Mouse (Mus musculus): ENCODE results near the gene Vat1.
"Not testable (repeated sequence)": the region's sequence is repeated elsewhere in the genome, so short reads cannot be mapped to it uniquely, and the experiment has no call there.

Gene Vat1

DNA sequence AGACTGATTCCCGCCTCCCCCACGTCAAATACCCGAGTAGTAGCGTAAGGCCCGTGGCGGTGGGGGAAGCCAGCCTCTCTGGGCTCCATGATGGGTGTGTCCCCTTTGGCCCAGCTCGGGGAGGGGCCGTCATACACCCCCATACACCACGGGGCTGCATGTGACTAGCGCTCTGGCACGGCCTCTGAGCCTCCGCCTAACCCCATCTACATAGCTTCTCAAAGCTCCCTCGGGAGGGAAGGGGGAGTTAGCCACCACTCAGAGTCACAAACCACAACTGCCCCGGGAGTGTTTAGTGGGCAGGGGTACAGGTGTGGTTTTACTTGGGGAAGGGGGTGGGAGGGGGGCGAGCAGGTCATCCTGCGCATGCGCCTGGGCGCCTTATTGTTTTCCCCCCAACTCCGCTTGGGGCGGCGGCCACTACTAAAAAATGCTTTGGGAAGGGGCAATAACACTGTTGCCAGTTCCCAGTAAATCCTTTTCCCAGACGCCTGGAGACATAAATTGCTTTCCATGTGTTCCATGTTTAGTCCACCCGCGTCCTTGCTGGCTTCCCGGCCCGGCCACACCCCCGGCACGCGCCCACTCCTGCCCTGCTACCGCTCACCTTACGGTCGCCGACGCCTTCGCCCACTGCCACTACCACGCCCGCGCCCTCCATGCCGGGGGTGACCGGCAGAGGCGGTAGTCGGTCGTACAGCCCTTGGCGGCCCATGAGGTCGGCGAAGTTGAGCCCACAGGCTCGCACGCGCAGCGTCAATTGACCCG lies 745 bp downstream of the Vat1 start:
- peak; percentile 35 to 63 for DNase-seq

DNA sequence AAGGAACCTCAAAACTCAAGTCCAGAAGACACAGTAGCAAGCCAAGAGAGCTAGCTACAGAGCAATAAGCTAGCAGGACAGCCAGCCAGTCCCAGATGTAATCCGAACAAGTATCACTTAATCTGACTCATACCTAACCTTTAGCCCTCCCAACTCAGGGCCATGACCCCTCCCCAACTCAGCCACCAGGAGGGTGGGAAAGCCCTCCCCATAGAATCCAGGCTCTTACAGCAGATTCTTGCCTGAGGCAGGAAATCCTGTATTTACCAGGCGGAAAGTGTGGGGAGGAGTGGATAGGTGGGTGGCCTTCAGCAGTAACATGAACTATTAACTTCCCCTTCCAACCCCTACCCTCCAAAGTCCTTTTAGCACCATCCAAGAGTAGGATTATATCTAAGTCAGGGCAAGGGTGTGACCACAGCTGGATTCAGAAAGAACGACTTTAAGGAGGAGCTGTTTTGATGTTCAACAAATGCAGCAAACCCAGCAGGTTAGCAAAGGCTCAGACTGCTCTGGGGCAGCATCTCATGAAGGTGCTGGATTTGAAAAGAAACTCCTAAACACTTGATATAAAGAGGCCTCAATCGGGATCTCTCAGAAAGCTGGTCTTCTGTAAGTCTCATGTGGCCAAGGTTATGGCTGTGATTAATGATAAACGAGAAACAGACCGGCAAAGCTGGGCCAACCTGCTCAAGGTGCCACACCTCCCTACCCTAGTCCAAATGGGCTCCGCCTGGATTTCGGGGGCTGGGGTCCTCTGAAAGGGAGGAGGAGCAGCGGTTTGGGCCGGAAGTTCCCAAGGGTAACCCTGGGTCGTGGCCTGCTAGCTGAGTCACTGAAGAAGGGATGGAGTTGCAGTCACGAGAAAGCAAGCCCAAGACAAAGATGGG lies 1.6 kb downstream of the Vat1 start, which contains the start of gene Rnd2:
Rnd2 (plus strand) TSS at position 789 of the 890 bp plus-strand sequence.
- peak; percentile 35 to 52 for DNase-seq

DNA sequence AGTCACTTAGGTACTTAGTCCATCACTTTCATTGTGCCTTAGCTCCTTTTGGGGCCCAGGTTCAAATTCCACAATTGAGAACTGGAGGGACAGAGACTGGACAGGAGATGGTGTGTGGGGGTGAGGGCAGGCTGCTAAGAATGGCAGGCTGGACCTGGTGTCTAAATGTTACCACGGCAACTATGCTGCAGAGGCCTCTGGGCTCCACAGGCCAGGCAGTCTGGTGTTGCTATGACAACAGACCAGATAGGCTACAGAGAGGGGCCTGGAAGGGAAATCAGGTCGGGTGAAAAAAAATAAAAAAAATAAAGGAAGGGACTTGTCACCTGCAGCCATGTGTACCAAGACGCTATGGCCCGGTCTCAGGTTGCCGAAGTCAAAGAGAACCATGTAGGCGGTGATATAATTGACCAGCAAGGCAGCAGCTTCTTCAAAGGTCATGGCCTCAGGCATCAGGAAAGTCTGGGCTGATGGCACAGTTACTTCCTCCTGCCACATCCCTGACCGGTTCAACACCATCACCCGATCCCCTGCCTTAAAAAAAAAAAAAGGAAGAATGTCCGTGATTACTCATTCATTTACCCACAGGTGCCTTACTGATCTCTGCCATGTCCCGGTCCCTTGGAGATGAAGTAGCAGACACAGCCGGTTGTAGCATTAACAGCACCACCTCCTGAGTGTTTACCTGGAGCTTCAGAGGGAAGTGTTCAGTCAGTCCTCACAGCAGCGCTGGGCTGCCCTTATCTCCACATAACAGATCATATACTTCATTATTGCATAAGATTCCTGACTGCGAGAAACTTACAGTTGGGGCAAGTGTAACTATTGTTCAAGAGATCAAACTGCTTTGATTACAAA lies 3.2 kb downstream of the Vat1 start:
- DNase-seq = no peak

DNA sequence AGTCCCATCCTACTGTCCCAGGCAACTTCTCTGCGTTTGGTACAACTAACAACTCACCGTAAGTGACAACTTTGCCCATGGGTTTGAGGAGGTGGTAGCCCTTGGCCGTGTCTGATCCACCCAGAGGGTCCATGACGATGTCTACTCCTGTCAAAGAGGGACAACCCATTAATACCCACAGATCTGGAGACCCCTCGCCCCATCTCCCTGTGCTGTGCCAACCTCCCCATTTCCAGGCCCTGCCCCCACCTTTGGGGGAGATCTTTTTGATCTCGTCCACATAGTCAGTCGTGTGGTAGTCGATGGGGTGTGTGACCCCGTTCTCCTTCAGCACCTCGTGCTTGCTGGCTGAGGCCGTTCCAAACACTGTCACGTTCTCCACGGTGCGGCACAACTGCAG lies 3.9 kb downstream of the Vat1 start:
- no peak for DNase-seq

DNA sequence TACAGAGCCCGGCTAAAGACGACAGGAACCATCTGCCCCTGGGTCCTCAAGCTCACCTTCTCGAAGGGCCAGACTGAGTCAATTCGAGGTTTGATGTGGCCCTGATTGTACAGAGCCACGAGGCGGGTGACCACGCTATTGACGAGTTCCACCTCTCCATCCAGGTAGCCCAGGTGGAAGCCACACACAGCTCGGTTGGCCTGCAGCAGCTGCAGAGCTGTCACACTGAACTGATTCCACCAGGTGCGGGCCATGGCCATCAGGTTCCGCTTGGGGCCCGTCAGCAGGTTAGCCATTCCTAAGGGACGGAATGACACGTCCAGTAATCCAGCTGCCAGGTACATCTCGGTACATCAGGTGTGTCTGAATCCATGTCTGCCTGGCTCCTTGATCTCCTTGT lies 5.7 kb downstream of the Vat1 start:
- DNase-seq = no peak

DNA sequence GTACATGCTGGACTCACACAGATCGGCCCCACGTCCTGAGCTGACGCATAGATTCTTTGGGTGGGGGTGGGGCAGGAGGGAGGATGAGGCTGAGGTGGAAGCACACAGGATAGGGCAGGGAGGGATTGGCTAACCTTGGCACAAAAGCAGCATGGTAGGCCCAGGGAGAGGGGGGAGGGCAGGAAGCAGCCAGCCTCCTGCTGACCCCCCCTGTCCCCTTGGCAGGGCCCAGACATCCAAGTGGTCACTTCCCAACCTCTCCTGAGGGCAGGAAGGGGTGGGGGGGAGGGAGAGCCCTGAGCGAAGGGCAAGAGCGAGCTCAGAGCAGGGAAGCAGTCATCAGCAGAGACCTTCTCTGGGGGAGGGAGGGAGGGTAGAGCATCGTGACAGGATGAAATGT lies 6.3 kb downstream of the Vat1 start:
- DNase-seq = no peak

DNA sequence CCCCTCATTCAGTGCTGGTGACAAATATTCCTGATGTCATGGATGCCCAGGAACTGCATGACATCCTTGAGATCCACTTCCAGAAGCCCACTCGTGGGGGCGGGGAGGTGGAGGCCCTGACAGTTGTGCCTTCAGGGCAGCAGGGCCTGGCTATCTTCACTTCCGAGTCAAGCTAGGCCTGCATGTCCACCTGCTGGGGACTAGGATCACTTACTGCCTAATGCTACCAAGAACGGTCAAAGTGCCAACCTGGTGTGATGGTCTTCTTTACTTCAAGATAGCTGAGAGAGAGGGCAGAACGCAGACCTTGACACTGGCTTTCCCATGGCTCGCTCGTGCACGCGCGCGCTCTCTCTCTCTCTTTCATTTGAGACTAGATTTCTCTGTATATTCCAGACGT lies 7.8 kb downstream of the Vat1 start:
- DNase-seq = no peak

DNA sequence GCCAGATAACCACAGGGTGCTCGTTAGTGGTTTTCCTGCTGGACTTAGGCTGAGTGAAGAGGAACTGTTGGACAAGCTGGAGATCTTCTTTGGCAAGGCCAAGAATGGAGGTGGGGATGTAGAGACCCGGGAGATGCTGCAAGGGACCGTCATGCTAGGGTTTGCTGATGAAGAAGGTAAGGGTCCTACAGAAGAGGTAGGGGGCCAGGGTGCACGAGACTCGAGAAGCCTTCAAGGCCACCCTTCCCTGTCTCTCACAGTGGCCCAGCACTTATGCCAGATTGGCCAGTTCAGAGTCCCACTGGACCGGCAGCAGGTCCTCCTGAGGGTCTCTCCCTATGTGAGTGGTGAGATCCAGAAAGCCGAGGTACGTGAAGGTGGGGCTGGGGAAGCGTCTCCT lies 8.4 kb downstream of the Vat1 start:
- no peak for DNase-seq

DNA sequence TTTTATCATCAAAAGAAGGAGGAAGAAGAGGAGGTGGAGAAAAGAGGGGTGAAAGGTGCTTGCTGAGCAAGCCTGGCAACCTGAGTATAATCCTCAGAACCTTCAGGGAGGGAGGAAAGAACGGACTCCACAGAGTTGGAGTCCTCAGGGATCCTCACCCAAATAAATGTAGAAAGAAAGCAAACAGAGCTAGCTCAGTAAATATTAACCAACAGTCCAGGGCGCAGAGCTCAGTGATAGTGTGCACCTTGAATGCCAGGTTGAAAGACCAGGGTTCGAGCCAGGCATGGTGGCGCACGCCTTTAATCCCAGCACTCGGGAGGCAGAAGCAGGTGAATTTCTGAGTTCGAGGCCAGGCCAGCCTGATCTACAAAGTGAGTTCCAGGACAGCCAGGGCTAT lies 10.4 kb downstream of the Vat1 start:
- no peak for DNase-seq

DNA sequence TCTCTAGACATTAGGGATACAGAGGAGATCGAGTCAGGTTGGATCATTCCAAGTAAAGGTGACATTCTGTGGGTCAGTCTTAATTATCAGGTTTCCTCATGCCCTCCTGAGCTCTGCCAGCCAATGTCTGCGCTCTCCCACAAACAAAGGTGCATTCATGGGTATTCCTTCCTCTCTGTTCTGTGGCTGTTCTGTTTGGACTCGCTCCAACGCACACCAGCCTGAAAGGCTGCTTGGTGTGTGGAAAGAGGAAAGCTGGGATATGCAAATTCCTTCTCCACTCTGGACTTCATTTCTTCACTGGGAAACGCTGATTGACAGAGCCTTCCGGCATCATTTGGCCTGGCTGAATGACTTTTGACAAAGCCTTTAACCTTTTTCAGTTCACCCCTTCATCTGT lies 11.3 kb downstream of the Vat1 start:
- no peak for DNase-seq

DNA sequence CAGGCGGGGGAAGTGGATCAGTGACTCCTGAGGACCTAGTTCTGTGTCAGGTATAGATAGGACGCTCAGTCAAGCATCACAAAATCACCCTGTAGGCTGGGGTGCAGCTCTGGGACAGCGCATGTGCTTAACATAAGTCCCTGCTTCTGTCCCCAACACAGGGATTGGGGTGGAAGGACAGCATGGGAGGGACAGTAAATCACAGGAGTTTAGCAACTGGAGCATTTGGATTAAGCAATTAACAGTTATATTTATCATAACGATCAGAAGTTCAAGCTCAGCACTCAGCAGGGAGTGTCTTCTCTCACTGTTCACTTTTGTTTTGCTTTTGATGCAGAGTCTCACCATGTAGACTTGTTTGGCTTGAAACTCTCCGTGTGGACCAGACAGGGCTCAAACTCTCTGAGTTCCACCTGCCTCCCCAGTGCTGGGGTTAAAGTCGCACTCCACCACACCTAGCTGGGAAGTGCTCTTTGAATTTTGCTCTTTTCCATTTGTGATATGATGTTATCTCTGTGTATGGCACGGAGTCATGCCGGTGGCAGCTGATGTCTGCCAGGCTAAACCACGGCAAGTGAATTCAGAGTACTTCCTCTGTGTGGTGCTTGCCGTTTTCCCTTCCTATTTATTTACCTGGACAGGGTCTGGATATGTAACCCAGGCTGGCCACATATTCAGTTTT lies 13.8 kb downstream of the Vat1 start:
- no peak for DNase-seq

DNA sequence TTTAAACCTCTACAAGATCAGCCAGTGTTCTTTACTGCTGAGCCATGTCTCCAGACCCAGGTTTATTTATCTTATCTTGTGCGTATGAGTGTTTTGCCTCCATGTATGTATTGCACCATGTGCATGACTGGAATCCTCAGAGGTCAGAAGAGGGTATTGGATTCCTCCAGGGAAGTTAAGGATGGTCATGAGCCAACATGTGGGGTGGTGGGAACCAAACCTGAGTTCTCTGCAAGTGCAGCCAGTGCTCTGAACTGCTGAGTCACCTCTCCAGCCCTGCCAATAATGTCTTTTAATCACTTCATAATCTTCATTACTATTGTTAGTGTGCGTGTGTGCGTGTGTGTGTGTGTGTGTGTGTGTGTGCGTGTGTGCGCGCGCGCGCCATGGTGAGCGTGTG lies 14.5 kb downstream of the Vat1 start:
- no peak for DNase-seq

DNA sequence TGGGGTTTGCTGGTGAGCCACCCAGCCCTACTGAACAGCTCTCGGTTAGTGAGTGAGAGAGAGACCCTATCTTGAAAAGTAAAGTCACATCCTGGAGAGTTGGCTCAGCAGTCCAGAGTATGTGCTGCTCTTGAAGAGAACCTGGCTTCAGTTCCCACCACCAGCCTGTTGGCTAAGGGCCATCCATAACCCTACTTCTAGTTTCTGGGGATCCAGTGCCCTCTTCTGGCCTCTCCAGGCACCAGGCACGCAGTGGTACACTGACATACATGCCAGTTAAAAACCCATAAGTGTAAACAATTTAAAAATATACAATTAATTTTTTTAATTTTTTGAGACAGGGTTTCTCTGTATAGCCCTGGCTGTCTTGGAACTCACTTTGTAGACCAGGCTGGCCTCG lies 15.6 kb downstream of the Vat1 start:
- DNase-seq = no peak

DNA sequence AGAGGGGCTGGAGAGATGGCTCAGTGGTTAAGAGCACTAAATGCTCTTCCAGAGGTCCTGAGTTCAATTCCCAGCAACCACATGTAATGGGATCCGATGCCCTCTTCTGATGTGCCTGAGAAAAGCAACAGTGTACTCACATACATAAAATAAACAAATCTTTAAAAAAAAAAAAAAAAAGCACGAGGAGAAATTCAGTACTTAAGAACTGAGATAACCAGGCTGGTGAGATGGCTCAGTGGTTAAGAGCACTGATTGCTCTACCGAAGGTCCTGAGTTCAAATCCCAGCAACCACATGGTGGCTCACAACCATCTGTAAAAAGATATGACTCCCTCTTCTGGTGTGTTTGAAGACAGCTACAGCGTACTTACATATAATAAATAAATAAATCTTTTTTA lies 16.4 kb downstream of the Vat1 start:
- not testable (repeated sequence) for DNase-seq

DNA sequence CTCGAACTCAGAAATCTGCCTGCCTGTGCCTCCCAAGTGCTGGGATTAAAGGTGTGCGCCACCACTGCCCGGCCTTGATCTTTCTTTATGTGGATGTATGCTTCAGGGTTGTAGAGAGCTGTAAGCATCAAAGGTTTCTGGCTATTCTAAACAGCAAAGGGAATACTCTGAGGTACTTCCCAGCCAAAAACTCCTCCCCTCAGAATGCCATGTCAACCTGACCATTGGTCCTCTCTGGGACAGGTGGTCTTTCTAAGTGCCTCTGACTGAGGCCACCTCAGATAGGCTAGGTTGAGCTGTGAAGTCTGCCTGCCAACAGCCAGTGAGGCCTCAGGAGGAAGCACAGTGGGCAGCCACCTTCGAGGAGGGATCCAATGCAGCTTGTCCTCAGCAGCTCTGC lies 17.1 kb downstream of the Vat1 start:
- no peak for DNase-seq

DNA sequence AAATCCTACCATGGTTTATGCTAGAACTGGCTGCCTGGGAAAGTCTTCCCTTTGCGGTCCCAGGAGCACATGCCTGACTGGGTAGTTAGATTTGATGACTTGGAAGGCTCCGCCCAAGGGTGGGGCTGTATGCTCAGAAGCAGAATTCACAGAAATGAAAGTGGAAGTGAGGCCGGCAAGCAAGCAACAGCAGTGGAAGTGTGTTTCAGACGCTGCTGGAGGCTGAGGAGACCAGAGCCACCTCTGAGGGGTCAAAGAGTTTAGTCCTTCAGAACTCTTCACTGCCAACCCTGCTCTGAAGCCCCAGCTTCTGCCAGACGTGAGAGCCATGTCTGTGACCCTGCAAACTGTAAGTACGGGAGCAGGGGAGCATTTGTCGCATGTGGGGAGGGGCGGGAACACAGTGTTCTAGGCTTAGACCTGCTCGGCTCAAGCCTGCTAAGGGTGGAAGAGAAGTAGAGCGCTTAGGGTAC lies 17.7 kb downstream of the Vat1 start, which contains the start of gene Ifi35:
Ifi35 (plus strand) TSS at position 134 of the 473 bp plus-strand sequence.
- DNase-seq = peak; percentile 85 to 87

DNA sequence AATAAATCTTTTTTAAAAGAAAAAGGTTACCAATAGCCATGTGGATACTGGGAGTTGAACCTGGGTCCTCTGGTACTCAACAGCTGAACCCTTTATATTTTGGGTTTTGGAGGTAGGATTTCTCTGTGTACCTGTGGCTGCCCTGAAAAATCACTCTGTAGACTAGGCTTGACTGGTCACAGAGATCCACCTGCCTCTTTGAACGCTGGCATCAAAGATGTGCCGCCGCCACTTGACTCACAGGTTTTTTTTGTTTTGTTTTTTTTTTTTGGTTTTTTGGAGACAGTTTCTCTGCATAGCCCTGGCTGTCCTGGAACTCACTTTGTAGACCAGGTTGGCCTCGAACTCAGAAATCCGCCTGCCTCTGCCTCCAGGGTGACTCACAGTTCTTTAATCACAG lies 18.2 kb downstream of the Vat1 start:
- DNase-seq = no peak

DNA sequence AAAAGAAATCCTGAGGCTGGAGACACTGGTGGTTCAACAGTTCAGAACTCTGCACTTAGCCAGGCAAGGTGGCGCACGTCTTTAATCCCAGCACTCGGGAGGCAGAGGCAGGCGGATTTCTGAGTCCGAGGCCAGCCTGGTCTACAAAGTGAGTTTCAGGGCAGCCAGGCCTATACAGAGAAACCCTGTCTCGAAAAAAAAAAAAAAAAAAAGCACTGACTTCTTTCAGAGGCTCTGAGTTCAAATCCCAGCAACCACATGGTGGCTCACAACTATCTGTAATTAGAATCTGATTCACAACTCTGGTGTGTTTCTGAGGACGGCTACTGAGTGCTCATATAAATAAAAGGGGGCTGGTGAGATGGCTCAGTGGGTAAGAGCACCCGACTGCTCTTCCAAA lies 19.2 kb downstream of the Vat1 start:
- DNase-seq = not testable (repeated sequence)

DNA sequence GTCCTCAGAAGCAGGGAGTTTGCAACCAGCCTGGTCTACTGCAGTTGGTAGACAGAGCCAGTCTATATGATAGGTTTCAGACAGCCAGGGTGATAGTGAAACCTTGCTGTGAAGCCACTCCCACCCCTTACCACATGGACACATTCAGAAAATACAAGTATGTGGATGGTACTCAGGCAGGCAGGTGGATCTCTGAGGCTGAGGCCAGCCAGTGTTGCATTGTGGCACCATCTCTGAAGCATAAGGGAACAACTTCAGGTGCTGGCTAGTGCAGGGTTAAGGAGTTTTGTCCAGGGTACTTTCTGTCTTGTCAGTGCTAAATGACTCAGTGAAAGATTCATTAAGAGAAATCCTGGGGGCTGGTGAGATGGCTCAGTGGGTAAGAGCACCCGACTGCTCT lies 19.7 kb downstream of the Vat1 start:
- no peak for DNase-seq

DNA sequence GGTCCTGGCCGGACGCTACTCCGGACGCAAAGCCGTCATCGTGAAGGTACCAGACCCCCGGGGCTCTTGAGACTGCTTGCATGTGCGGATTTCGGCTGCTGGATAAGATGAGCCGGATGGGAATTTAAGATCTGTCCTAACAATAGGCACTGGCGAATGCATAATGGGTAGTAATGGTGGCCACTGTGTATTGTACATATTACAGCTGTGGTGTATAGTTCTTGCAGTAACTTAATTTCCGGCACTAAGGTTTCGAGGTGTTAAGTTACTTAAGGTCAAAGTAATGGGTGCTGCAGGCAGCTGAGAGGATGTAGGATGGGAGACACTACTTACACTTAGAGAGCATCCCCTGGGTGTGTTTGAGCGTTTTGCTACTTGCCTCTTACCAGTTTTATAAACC lies 23.3 kb downstream of the Vat1 start:
- DNase-seq = no peak

DNA sequence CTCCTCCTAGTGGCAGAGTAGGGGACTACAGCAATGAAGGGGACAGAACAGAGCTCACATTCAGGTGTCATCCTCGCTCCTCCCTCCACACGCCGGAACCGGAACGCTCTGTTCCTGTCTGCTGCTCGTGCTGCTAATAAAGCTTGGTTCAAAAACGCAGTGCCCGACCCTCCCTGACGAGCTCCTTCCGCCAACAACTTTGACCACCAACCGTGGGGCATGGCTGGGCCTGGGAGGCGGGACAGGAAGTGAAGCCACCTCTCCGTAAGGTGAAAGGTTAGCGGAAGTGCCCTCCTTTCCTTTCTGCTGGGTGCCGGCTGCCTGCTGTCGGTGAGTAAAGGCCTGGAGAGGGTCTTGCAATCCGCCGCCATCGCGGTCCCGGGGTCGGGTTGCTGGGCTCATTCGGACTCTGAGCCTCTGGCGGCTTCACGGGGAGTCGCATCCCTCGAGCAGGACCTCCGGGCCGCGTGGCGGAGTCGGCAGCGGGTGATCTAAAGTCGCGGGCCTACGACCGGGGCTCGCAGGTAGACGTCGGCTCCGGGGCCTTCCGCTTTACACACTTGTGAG lies 23.8 kb downstream of the Vat1 start, which contains the start of gene Rpl27:
Rpl27 (plus strand) TSS at position 172 of the 567 bp plus-strand sequence.
- DNase-seq = peak; percentile 97 to 99

Measured in kidney, adult 8-10 months (tissue).